Mouse (Mus musculus): ENCODE results near the gene Inhbc. TPM values are rescaled to one million over a fixed set of nuclear protein-coding genes. Genes with fewer than 3 reads are reported as not detected.

The Inhbc gene
- polyA plus RNA-seq, 1 experiment from 2014 or later, result not detected

DNA sequence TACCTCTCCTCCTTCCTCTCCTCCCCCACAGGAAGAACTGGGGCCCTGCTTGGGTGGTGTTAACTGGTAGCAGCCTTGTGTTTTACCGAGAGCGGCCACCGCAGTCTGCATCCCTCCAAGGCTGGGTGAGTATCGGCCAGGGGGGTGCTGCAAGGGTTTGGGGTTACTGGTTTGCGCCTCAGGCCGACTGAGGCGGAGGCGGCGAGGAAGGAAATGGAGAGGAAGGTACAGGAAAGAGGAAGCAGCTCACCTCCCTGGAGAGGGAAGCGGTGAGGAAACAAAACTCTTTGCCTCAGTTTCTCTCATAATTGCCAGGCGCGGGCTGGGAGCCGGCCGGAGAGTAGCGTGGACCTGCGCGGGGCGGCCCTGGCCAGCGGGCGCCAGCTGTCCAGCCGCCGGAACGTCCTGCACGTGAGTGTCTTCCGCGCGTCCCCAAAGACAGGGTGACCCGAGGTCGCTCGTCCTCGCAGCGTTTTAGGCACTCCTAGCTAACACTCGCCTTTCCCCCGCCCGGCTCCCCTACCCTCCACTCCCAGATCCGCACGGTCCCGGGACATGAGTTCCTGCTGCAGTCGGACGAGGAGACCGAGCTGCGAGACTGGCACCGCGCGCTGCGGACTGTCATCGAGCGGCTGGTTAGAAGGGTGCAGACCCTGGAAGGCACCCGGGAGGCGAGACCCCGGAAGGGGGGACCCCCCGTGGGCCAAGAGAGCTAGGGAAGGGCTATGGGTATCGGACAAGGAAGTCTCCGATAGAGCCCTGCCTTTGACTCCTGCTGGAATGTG lies 44.0 kb downstream of the Inhbc start:
- WGBS, result 2% methylated on average over 54 of the region's 54 CpGs
- Histone ChIP-seq H3K4me3 (ENCODE audit: low read depth, low read length) (peak overlapping the region; percentile 52), H3K27me3 (replicated peaks; ENCODE audit: control insufficient read depth, insufficient read depth, low read length) (0 out of 2 replicates have a peak, but pooled peaks cover 3% of the 10 kb centered on the region), H3K4me2 (replicated peaks; ENCODE audit: low read depth) (peak overlapping the region; percentile 94), H3K36me3 (ENCODE audit: control insufficient read depth, insufficient read depth) (no peaks in the 10 kb centered on the region; the same call in 1 of the 2 replicates), H3K9ac (ENCODE audit: low read depth, low read length) (peak overlapping the region; percentile 50), H3K9me3 (ENCODE audit: control insufficient read depth) (no peaks in the 10 kb centered on the region), H3K27ac (ENCODE audit: low read depth, low read length) (no peak overlapping the region), H3K4me1 (replicated peaks; ENCODE audit: control insufficient read depth, insufficient read depth, low read length) (0 out of 2 replicates have a peak, but pooled peaks cover 4% of the 10 kb centered on the region)
- no peak for TF ChIP-seq CTCF (IDR thresholded peaks at IDR 0.05; ENCODE audit: low read depth)
- peak; percentile 51 for ATAC-seq

DNA sequence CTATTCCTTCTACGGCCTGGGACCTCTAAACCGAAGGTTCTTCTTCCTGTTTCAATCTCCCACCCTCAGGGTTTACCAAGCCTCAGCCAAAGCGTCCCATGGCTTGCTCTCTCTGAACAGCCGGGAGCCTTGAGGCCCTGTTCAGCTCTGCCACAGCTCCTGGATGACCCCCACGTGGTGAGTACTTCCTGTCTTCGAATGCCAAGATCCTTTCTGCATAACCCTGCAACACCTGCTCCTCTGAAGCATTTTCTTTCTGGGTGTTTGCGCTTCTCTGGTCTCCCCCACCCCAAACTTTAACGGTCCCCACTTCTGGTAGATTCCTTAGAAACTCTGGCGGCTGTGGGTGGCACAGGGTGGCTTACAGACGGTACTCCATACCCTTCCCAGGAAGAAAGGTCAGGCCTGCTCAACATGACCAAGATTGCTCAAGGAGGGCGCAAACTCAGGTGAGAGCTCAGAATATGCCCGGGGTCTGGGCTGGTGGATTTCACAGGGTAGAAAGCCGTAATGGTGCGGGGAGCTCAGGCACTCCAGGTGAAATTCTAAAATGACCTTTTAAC lies 44.7 kb downstream of the Inhbc start:
- 43% methylated on average over 14 of the region's 14 CpGs for WGBS
- no peak overlapping the region for H3K27ac ChIP-seq (ENCODE audit: low read depth, low read length)
- no peaks in the 10 kb centered on the region; the same call in 1 of the 2 replicates for H3K36me3 ChIP-seq (ENCODE audit: control insufficient read depth, insufficient read depth)
- H3K4me2 ChIP-seq (replicated peaks; ENCODE audit: low read depth), result peak overlapping the region; percentile 94
- peak overlapping the region; percentile 52 for H3K4me3 ChIP-seq (ENCODE audit: low read depth, low read length)
- ATAC-seq, result 0 out of 2 replicates have a peak, but pooled peaks have one; percentile 1
- TF ChIP-seq CTCF (IDR thresholded peaks at IDR 0.05; ENCODE audit: low read depth), result no peak
- no peak overlapping the region for H3K9ac ChIP-seq (ENCODE audit: low read depth, low read length)
- H3K9me3 ChIP-seq (ENCODE audit: control insufficient read depth), result no peaks in the 10 kb centered on the region
- 0 out of 2 replicates have a peak, but pooled peaks cover 3% of the 10 kb centered on the region for H3K27me3 ChIP-seq (replicated peaks; ENCODE audit: control insufficient read depth, insufficient read depth, low read length)
- 0 out of 2 replicates have a peak, but pooled peaks cover 4% of the 10 kb centered on the region for H3K4me1 ChIP-seq (replicated peaks; ENCODE audit: control insufficient read depth, insufficient read depth, low read length)

DNA sequence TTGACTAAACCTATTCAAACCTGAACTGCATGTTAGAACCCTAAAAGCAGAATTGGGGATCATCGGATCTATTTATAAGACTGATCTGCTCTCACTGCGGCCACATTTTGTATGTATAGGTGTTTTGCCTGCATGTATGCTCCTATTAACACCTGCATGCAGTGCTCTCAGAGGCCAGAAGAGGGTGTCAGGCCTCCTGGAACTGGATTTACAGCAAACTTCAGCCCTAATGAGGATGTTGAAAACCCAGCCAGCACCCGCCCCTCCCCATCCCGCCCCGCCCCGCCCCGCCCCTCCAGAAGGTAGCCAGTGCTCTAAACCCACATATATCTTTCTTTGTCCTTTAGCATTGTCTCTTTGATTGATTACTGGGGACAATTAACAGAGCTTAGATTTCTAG lies 45.7 kb downstream of the Inhbc start:
- H3K4me3 ChIP-seq (ENCODE audit: low read depth, low read length), result no peak overlapping the region
- 0 out of 2 replicates have a peak, but pooled peaks cover 3% of the 10 kb centered on the region for H3K27me3 ChIP-seq (replicated peaks; ENCODE audit: control insufficient read depth, insufficient read depth, low read length)
- H3K27ac ChIP-seq (ENCODE audit: low read depth, low read length), result no peak overlapping the region
- WGBS, result 10% methylated on average over 7 of the region's 7 CpGs
- ATAC-seq, result peak; percentile 49
- H3K9me3 ChIP-seq (ENCODE audit: control insufficient read depth), result no peaks in the 10 kb centered on the region
- no peak overlapping the region for H3K9ac ChIP-seq (ENCODE audit: low read depth, low read length)
- TF ChIP-seq CTCF (IDR thresholded peaks at IDR 0.05; ENCODE audit: low read depth), result peak; percentile 72
- H3K4me2 ChIP-seq (replicated peaks; ENCODE audit: low read depth), result no peak overlapping the region
- H3K36me3 ChIP-seq (ENCODE audit: control insufficient read depth, insufficient read depth), result no peaks in the 10 kb centered on the region
- H3K4me1 ChIP-seq (replicated peaks; ENCODE audit: control insufficient read depth, insufficient read depth, low read length), result 0 out of 2 replicates have a peak, but pooled peaks cover 4% of the 10 kb centered on the region

DNA sequence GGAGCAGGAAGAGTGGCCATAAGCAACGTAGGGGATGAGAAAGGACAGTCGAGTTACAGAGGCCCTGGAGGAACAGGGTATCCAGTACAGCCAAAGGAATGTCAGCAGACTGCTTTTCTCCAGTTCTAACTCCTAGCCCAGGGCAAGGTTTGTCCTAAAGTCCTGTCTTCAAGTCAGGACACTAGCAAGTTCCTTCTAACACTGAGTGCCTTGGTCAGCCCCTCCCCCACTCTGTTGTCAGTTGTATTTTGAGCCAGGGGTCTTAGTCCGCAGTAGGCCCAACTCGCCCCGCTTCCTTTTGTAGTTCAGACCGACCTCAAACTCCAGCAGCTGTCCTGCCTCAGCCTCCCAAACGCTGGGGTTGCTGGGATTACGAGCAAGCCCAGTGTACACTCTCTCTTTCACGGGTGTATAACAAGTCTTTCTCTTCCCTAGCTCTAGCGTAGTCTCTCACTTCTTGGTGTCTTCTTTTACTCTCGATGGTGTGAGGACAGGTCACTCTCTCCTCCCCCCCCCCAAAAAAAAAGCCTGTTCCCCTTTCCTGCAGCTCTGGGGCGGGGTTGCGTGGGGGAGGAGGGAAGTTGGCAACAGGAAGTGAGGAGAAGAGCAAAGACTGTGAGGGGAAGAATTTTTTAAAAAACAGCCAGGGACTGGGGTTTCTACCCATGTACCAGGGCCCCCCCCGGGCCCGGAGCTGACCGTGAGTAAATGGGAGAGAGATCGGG lies 46.9 kb downstream of the Inhbc start:
- 0 out of 2 replicates have a peak, but pooled peaks cover 4% of the 10 kb centered on the region for H3K4me1 ChIP-seq (replicated peaks; ENCODE audit: control insufficient read depth, insufficient read depth, low read length)
- TF ChIP-seq CTCF (IDR thresholded peaks at IDR 0.05; ENCODE audit: low read depth), result no peak
- no peak for ATAC-seq
- H3K4me2 ChIP-seq (replicated peaks; ENCODE audit: low read depth), result no peak overlapping the region
- no peaks in the 10 kb centered on the region for H3K9me3 ChIP-seq (ENCODE audit: control insufficient read depth)
- no peak overlapping the region for H3K9ac ChIP-seq (ENCODE audit: low read depth, low read length)
- no peak overlapping the region for H3K27ac ChIP-seq (ENCODE audit: low read depth, low read length)
- WGBS, result 74% methylated on average over 17 of the region's 17 CpGs
- 0 out of 2 replicates have a peak, but pooled peaks cover 3% of the 10 kb centered on the region for H3K27me3 ChIP-seq (replicated peaks; ENCODE audit: control insufficient read depth, insufficient read depth, low read length)
- no peak overlapping the region for H3K4me3 ChIP-seq (ENCODE audit: low read depth, low read length)
- H3K36me3 ChIP-seq (ENCODE audit: control insufficient read depth, insufficient read depth), result no peaks in the 10 kb centered on the region

DNA sequence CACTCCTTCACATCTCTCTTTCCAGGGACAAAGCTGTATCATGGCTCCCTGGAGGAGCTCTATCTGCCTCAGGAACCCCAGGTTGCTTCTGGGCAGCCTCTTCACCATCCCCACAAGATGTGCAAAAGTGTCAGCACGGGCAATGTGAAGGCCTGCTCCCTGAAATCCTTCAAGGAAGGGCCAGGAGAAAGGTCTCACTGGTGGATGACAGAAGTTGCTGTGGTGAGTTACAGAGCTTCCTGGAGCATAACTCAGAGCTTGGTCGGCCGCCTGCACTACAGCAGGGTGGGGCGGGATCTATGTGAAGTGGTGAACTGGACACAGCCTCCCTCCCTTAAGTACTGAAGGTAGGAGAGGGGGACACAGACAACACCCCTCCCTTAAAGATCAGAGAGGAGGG lies 47.6 kb downstream of the Inhbc start:
- ATAC-seq, result no peak
- WGBS, result 50% methylated on average over 4 of the region's 4 CpGs
- H3K9ac ChIP-seq (ENCODE audit: low read depth, low read length), result no peak overlapping the region
- no peak overlapping the region for H3K4me2 ChIP-seq (replicated peaks; ENCODE audit: low read depth)
- H3K9me3 ChIP-seq (ENCODE audit: control insufficient read depth), result no peaks in the 10 kb centered on the region
- H3K4me3 ChIP-seq (ENCODE audit: low read depth, low read length), result no peak overlapping the region
- 0 out of 2 replicates have a peak, but pooled peaks cover 4% of the 10 kb centered on the region for H3K4me1 ChIP-seq (replicated peaks; ENCODE audit: control insufficient read depth, insufficient read depth, low read length)
- H3K36me3 ChIP-seq (ENCODE audit: control insufficient read depth, insufficient read depth), result no peaks in the 10 kb centered on the region
- 0 out of 2 replicates have a peak, but pooled peaks cover 3% of the 10 kb centered on the region for H3K27me3 ChIP-seq (replicated peaks; ENCODE audit: control insufficient read depth, insufficient read depth, low read length)
- H3K27ac ChIP-seq (ENCODE audit: low read depth, low read length), result no peak overlapping the region
- TF ChIP-seq CTCF (IDR thresholded peaks at IDR 0.05; ENCODE audit: low read depth), result no peak

DNA sequence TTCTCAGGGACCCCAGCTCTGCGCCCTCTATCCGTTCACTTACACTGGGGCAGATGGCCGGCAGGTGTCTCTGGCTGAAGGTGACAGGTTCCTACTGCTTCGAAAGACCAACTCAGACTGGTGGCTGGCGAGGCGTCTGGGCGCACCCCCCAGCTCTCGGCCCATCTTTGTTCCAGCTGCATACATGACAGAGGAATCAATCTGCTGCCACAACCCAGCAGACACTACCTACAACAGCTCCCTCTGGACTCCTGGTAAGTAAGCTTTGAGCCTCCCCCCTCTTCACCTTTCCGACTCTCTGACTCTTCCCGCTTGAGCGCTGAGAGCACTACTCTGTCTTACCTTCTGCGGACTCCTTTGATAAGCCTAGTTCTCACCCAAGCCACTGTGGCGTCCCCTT lies 48.1 kb downstream of the Inhbc start:
- TF ChIP-seq CTCF (IDR thresholded peaks at IDR 0.05; ENCODE audit: low read depth), result no peak

More for the DNA sequence above, 48.1 kb downstream of the Inhbc start:
- Histone ChIP-seq H3K4me2 (replicated peaks; ENCODE audit: low read depth) (no peak overlapping the region), H3K4me1 (replicated peaks; ENCODE audit: control insufficient read depth, insufficient read depth, low read length) (0 out of 2 replicates have a peak, but pooled peaks cover 4% of the 10 kb centered on the region), H3K4me3 (ENCODE audit: low read depth, low read length) (no peak overlapping the region), H3K36me3 (ENCODE audit: control insufficient read depth, insufficient read depth) (no peaks in the 10 kb centered on the region), H3K27ac (ENCODE audit: low read depth, low read length) (no peak overlapping the region), H3K27me3 (replicated peaks; ENCODE audit: control insufficient read depth, insufficient read depth, low read length) (no peaks in the 10 kb centered on the region), H3K9ac (ENCODE audit: low read depth, low read length) (no peak overlapping the region), H3K9me3 (ENCODE audit: control insufficient read depth) (no peaks in the 10 kb centered on the region)
- WGBS, result 58% methylated on average over 13 of the region's 13 CpGs
- no peak for ATAC-seq

Data from intestine, postnatal 0 days (tissue).